Mouse (Mus musculus): ENCODE data around the gene B4galnt2.
"Not testable (repeated sequence)": the region's sequence is repeated elsewhere in the genome, so short reads cannot be mapped to it uniquely, and the experiment has no call there.

The B4galnt2 gene

DNA sequence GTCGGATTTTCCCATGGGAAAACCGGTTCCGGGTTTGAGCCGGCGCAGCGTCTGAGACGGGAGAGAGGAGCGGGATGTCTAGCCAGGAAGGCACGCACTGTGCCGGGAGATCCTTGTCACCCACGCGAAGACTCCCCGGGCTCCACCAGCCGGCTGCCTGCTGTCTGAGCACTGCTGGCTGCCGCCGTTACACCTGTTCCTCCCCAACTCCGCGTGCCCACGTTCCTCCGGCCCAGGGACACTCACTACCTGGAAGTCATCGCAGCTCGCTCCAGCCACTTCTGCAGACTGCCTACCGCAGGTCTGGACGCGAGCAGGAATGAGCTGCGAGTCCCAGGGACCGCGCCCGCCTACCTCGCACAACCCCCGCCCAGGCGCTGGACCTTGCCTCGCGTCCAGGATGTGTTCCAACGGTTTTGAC, at the start of gene B4galnt2:
Gene B4galnt2 (minus strand): TSS at position 321 of the 421 bp plus-strand sequence.
- peak; percentile 33 to 57 for DNase-seq

DNA sequence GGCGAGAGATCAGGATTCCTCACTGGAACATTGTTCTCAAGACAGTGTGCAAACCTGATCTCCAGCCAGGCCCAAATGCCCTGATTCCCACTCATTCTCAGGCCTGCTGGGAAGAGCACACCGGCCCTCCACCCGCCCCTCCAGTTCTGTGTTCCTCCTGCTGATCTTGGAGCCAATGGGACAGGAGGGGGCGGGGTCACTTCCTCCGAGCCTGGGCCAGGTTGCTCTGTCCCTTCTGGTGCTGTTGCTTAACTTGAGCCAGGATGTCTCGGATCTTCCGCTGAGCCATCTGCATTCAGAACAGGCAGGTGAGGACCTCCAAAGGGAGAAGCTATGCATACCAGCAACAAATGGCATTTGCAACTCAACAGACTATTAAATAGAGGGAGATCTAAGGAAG, 48.6 kb upstream of the B4galnt2 start:
- DNase-seq: peak; percentile 19 to 45

DNA sequence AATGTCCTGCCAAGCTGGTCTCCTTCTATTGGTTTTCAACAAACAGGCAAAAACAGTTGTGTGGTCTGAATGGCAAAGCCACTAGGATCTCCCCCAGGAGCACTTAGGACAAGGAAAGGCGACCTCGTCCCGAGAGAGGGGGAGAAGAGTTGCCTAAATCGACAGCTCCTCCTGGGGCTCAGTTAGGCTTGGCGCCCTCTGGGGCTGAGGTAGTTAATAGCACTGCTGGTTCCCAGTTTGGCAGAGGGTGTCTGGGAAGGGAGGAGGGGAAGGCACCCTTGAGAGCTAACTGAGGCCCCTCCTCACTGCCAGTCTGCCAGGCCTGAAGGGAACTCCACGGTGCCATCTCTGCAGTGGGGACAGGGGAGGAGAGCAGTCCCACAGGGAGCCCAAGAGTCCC, 44.5 kb upstream of the B4galnt2 start:
- DNase-seq: no peak

DNA sequence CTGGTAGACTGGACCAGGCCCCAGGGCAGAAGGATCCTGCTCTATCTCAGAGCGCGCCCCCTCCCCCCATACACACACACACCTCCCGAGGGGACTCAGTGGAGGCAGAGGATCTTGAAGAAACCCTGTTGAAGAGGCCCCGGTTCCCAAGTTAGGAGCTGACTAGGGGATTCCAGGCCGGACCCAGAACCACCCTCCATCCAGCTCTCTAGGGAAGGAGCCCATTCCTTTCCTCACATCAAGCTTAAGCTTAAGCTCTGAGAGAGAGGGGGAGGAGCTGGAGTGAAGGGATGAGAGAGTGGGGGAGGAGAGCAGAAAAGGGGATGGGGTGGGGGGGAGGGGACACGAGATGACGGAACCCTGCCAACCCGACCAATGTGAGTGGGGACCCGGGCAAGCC, 43.6 kb upstream of the B4galnt2 start:
- DNase-seq: no peak

DNA sequence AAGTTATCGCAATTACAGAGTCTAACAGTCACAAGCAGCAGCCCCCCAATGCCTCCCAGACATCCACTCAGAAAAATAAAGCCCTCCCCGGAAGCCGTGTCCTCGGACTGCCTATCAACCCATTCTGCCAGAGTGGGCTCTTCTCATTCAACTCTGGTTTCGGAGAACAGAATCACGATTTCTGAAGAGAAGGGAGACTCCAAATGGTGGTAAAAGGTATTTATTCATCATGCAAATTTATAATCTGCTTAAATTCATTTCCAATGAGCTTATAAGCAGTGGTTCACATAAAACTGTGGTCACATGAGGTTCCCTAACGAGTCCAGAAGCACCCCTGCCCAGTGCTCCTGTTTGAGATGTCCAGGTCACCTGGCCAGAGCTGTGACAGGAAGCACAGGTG, 42.7 kb upstream of the B4galnt2 start:
- DNase-seq: no peak

DNA sequence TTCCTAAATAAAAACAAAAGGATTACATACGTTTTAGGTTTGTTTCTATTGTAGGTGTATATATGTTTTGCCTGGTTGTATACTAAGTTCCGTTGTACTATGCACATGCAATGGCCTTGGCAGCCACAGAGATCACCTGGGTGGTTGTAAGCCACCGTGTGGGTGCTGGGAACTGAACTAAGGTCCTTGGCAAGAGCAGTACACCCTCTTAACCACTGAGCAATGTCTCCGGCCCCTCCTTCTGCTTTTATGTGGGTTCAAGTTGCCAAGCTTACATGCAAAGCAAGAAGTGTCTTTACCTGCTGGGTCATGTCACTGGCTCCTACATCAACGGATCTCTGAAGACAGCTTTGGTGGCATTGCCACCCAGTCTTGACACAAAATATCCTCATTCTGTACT, 38.6 kb upstream of the B4galnt2 start:
- no peak for DNase-seq

DNA sequence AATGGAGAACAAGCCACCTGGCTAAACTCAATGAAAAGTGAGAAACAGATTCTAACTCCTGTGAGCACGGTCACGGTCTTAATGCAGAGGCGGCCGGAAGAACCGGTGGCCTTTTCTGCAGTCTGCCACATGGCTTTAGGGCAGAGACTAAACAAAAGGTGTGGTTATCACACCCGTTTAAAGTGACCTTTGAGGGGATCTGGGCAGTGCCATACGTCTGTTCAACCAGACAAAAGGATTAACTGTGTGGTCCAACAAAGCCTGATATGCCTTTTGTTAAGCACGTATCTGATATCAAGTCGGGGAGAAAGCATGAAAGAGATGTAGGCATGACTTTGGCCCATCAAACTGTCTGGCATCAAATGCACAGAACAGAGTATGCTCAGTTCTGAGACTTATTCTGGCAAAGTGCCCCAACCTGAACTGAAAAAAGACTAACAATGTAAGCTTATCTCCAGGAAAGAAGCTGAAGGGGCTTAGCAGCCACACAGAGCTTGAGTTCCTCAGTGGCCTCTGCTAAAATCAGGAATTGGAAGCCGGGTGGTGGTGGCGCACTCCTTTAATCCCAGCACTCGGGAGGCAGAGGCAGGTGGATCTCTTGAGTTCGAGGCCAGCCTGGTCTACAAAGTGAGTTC, 31.3 kb upstream of the B4galnt2 start:
- no peak for DNase-seq

DNA sequence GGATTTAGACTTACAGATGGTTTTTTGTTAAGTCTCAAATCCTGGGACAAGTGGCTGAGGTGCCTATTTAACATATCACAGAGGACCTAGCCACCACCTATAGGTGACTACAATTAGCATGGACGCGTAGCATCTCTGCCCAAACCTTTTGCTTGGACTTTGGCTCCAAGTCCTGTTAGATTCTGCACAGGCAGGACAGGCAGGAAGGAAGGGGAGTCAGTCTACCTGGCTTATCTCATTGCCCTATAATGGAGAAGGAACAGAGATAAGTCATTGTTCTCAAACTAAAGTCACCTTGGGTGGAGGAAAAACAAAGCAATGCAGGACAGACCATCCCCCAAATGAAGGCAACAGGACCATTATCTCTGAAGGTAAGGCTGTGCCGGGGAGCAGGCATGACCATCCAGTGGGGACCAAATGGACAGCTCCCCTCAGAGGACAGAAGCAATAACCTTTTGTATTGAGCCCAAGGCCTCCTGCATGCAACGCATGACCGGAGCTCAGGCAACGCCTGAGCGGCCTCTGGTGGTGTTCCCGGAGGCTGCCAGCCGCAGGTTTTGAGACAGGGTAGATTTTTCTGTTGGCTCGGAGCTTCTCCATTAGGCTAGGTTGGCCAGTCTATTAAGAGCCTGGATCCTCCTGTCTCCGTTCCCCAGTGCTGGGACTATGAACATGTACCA, 25.3 kb upstream of the B4galnt2 start:
- DNase-seq: peak; percentile 52 to 68

DNA sequence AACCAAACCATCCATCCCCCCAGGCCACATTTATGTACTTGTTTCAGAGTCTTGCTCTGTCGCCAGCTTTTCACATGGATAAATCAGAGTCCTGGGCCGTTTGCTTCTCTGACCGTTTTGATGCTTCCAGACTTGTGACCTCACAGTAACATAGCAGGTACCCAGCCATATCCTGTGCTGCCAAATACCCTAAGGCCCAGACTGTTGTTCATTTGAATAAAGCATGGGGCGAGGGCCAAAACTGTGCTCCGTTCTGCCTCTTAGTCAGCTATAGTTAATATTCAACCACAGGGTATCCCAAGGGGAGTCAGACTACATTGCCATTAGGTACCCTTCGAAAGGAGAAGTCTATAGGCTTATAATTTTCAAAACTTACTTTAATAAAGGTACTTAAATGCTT, 21.7 kb upstream of the B4galnt2 start:
- DNase-seq: peak; percentile 27 to 52

DNA sequence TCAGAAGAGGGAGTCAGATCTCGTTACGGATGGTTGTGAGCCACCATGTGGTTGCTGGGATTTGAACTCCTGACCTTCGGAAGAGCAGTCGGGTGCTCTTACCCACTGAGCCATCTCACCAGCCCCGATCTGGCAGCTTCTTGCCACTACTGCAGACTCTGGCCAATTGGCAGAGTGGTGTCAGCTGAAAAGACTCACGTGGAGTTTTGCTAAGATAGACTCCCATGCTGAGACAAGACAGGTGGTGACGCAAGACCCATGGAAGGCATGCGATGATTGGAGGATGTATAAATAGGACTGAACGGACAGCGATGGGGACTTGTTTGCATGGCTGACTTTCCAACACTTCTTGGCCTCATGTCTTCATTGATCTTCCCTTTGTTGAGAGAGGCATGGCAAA, 17.5 kb upstream of the B4galnt2 start:
- DNase-seq: not testable (repeated sequence)

DNA sequence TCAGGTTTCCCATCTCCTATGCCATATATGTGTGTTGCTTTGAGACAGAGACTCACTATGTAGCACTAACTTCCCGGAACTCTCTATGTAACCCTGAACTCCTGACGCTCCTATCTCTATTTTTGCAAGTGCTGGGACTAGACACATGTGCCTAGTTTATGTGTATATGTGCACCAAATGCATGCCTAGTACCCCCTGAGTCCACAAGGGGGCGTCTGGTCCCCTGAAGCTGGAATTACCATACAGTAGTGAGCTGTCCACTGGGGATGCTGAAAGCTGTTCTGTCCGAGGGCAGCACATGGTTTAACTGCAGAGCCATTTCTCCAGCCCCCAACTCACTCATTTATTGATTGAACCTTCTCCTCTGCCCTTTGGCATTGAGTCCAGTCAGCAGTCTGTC, 11.7 kb upstream of the B4galnt2 start:
- DNase-seq: no peak

DNA sequence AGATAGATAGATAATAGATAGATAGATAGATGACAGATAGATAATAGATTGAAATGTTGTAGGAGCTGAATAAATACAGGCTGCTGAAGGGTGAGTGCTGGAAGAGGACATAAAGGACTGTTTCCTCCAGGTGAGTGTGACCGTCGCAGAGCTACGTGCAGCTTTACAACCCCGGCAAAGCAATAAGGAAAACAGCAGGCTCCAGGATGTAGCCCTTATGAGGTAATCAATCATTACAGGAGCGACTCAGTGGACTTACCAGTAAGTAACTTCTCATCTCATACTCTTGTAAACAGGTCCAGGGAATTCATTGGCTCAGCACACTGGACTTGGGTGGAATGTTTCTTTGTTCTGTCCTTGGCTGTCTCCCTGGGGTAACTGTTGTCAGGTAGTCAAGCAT, 11.3 kb upstream of the B4galnt2 start:
- no peak for DNase-seq

DNA sequence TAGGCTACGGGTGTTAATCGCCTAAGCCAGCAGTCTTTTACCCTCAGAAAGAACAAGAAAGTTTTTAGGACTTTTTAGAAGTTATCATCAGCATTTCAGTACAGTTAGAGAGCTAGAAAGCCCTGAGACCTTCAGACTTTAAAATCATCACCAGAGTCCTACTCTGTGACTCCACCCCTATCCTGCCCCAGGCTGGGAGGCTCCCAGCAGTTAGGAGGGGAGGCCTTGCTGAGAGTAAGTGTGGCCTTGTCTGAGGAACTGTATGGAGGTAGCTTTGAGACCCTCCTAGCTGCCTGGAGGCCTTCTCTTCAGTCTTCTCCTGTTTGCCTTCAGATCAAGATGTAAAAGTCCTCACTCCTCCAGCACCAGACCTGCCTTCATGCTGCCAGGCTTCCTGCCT, 9.5 kb upstream of the B4galnt2 start:
- DNase-seq: no peak

DNA sequence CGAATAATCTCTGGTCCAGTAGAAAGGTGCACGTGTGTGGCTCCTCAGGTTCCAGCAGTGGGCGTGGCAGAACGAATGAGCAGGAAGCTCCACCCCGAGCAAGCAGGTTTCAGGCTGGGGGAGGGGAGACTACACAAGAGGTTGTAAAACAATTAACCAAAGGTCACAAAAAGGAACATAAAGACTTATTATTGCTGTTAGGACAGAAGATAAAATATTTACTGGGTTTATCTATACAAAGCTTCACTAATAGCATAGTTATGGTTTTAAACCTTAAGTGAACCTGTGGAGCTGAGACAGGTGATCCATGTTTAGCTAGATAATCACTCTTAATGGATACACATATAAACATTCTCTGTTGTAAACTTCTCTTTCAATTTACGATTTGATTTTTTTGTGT, 8.8 kb upstream of the B4galnt2 start:
- not testable (repeated sequence) for DNase-seq

DNA sequence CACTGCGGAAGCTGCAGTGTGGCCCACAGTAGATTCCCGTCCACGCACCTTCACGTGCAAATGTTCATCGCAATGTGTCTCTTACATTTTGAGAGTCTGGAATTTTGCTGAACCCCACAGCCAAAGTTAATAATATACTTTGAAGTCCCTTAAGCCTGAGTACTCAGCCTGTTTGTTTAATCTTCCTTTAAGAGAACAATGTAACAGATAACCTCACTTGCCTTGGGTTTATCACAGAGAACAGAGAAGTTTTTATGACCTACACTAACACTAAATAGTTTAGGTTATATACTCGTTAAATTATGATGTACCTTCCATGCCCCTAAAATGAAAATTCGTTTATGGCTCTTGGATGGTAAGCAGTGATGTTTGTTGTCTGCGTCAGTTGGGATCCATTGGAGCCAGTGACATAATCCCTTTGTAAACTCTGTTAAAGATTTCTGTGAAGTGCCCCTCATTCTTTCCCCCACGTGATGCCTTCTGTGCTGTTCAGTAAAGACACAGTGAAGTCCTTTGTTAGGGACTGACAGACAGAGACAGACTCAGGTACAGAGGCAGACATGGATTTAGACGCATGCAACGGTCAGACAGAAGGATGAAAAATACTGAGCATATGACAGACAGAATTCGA, 7.4 kb upstream of the B4galnt2 start:
- no peak for DNase-seq

DNA sequence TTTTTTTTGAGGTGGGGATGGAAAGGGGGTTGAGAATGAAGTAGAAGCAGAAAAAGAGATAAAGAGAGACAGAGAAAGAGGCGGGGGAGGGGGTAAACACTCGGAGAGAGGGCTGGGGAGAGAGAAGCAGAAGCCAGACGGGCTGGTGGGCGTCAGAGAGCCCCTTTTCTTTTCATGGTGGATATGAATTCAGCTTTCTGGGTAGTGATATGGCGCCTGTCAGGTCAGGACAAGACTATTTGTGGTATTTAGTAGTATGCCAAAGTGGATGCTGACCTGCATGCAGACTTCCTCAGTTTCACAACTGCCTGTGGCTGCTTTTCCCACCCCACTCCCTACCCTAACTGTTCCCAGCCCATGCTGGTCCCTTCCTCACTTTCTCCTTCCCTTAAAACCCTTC, 1.7 kb upstream of the B4galnt2 start:
- no peak for DNase-seq

DNA sequence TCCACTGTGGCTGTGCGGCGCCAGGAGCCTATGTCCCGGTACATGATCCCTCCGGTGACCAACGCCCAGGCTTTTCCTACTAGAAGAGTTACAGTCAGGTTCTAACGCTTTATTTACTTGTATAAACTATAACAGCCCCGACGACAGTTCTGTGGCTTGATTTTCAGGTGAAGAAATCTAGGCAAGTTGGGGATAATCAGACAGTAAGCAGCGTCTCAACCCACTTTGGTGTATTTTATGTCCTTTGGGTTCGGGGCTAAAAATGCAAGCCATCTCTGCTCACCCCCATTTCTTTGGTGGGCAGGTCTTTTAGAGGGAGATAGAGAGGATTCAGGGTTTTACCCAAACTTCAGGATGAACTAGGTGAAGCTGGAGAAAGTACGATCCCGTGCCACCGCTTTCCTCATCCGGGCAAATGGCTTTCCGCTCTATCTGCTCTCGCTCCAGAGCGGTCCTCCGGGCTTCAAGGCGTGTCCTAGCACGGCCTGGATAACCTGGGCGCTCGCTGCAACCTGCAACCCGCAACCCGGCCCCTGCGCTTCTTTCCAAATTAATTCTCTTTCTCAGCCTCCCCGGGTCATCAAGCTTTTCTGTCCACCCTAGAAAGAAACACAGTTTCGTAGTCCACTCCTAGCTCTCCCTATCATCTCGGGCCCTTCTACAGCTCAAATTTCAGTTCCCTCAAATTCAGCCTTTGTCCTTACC, 467 bp upstream of the B4galnt2 start:
- peak; percentile 16 to 38 for DNase-seq

DNA sequence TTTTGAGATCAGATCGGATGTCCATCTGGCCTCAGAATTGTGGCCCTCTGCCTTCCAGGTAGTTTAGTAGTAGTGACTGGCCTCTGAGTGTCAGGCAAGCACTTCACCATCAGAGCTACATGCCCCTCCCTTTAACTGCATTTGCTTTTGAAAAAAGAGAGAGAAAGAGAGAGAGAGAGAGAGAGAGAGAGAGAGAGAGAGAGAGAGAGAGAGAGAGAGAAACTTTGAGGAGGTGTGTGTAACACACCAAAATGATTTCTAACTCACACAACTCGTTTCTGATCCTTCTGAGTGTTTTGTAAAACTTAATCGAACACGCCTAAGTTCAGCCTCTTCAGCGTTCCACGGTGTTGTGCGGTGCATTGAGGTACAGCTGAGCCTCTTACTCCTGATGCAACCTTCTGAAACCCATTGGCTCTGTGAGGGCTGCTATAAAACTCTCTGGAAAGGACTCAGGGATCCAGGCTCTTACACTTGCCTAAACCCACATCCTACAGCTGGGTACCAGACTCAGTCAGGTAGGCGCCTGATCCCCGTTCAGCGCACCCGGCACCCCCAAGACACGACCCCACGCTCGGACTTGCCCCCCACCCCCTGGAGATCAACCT, 628 bp downstream of the B4galnt2 start:
- no peak for DNase-seq

DNA sequence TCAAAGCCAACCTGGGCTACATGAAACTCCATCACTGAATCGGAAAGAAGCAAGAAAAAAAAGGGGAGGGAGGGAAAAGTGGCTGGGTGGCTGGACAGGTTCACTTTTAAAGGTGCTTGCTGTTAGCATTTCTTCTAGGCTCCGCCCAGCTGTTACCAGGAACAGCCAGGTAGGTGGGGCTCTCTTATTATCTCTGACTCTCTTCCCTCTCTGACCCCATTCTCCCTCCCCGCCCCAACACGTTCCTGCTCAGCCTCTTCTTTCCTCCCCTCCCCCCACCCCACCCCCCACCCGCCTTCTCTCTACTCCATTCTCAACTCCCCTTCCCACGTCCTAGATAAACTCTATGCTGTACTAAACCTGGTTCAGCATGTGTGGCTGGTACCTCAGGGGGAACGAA, 3.1 kb downstream of the B4galnt2 start:
- no peak for DNase-seq

DNA sequence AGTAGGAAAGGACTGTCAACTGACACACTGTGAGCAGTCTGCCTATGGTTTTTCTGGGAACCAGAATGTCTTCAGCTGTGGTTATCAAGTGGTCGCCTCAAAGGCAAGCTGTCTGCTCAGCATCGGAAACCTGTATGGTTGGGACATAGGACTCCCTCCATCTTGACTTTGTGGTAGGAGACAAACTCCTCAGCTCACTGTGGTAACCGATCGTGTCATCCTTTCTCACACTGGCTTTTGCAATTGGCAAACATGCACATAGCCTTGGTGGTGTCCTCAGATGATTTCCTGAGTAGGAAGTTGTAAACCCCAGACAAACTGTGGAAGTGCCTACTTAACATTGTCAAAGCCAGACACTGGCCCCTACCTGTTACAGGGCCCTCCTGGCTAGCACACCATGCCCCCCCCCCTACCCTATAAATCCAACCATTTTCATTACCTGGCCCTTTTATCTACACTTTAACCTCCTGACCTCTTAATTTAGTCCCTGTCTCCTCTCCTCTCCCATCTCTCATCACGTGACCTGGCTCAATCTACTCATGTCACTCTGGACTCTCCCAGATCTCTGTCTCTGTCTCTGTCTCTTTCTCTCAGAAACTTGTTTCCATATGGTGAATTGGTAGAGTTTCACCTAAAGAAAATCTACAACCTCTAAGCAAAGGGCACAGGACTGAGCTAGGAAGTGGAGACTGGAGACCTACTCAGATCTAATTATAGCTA, 6.7 kb downstream of the B4galnt2 start:
- no peak for DNase-seq

DNA sequence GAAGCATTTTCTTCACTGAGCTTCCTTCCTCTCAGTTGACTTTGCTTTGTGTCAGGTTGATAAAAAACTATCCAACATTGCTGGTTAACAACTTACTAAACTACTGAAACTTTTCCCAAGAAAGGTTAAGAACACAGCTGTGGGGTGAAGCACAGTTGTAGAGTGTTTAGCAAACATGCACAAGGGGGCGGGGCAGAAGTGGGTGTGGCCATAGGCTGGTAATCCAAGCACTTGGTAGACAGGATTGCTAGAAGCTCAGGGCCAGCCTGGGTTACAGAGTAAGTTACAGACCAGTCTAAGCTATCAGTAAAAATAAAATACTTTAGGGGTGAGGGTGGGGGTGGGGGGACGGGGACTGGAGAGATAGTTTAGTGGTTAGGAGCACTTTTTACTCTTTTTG, 10.4 kb downstream of the B4galnt2 start:
- peak in 1 of 2 experiments; percentile 10 for DNase-seq

DNA sequence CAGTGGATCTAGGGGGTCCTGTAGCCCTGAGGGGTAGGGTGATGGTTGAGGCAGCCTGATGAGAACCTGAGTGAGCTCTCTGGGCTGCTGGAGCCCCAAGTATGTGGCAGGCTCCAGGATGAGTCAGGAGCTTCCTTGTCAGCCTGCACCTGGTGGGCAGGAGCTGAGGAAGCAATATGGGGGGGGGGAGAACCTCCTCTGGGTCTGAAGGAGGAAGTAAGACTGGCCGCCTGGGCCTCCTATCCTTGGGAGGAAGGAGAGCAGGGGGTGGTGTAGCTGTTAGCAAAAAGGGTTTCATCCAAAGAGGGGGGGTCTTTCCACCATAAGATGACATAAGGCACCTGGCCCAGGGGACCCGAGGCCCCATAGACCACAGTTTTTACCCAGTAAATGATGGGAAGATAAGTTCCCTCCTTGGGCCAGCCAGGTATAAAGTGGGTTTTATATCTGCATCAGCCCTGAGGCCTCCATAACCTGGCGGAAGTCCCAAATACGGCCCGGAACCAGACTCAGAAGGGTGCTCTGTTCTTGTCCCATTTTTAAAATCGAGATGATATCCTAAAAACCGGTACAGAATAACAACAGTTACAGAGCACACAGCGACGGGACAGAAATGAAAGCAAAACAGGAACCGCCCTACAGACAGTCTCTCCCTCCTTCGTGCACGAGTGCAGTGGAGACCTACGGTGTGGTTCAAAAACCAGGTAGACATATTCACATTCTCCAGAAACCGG, 18.1 kb downstream of the B4galnt2 start:
- no peak for DNase-seq
